Mouse (Mus musculus) embryonic stem cell, embryonic (primary cell): ENCODE data around the gene Hmx2.

Experiments used
- CTCF ChIA-PET, 4 experiments: fragments of 300-600 bp in 2 of 4; fragments of 350-600 bp in 2 of 4; sonication (Branson Sonifier 250); formaldehyde crosslinking; loops; one replicate each; lab custom pipeline; 2022; ENCODE audit warnings: inconsistent platforms in 2 of 4; lab: Charles Lee
- POLR2A ChIA-PET, 4 experiments: fragments of 300-600 bp in 2 of 4; fragments of 350-600 bp in 2 of 4; sonication (Branson Sonifier 250); formaldehyde crosslinking; loops; one replicate each; lab custom pipeline; 2022; ENCODE audit warnings: antibody characterized with exemption in 4 of 4, inconsistent platforms in 1 of 4; lab: Charles Lee

The Hmx2 gene

DNA sequence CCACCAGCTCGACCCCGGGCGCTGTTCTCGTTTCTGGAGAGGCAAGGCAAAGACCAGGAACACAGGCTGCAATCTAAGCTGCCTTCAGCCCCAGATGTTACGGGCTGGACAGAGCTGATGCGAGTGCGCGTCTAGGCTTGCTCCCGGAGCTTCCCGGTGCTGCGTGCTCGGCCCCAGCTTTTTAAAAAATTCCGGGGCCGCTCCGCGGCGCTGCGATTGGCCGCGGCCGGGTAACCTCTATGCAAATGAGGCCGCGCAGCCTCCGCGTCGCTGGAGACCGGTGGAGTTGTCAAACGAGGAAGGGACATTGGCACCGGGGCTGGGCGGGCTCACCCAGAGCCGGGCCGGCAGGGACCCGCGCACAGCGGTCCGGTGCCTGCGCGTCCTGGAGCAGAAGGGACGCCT is 5.2 kb downstream of the Hmx2 start:
- POLR2A ChIA-PET = interaction anchor here in 3 of 4 experiments (0.6 to 3.8 kb wide), 6 partner anchors 9 to 247 kb away, joined by 3 to 28 read pairs (median 5); partner anchors contain the start of gene Hmx3 (in 2 of the 3)
- CTCF ChIA-PET = interaction anchor here in 2 of 4 experiments (0.6 to 0.9 kb wide), 2 partner anchors 14 to 1021 kb away, joined by 3 to 4 read pairs; no protein-coding TSS in a partner anchor

DNA sequence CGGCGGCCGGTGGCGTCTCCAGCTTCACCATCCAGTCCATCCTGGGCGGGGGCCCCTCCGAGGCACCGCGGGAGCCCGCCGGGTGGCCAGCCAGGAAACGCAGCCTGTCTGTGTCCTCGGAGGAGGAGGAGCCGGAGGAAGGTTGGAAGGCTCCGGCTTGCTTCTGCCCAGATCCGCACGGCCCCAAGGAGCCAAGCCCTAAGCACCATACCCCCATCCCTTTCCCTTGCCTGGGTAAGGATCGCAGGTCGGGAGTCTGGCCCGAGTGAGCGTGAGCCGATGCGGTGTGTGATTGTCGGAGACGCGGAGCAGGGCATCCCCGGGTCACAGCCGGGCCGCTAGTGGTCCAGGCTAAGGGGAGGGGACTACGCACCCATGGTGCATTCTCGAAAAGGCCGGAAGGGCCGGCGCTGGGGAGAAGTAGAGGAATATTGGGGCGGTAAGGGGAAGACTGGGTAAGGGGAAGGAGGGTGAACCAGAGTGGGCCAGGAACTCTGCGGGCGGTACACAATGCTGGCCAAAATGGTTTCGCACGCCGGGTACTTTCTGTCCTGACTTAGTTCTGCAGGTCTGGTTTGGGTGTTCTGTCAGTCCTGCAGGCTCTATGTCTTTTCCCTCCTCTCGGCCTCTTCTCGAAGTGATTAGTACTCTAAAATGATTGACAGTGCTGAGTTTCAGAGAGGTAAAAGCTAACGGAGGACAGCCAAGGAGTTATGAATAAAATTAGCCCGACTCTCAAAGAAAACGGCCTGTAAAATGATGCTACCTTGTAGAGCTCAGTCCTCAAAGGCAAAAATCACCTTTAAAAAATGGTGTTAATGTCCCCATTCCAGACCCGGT is 6.0 kb downstream of the Hmx2 start:
- CTCF ChIA-PET = interaction anchor here in 3 of 4 experiments (0.6 to 2.0 kb wide), 4 partner anchors 14 to 1021 kb away, joined by 3 to 6 read pairs (median 4); no protein-coding TSS in a partner anchor
- POLR2A ChIA-PET = interaction anchor here in 3 of 4 experiments (0.6 to 3.8 kb wide), 10 partner anchors 8 to 246 kb away, joined by 3 to 28 read pairs (median 6); partner anchors contain the start of gene Hmx3 (in 2 of the 3)

DNA sequence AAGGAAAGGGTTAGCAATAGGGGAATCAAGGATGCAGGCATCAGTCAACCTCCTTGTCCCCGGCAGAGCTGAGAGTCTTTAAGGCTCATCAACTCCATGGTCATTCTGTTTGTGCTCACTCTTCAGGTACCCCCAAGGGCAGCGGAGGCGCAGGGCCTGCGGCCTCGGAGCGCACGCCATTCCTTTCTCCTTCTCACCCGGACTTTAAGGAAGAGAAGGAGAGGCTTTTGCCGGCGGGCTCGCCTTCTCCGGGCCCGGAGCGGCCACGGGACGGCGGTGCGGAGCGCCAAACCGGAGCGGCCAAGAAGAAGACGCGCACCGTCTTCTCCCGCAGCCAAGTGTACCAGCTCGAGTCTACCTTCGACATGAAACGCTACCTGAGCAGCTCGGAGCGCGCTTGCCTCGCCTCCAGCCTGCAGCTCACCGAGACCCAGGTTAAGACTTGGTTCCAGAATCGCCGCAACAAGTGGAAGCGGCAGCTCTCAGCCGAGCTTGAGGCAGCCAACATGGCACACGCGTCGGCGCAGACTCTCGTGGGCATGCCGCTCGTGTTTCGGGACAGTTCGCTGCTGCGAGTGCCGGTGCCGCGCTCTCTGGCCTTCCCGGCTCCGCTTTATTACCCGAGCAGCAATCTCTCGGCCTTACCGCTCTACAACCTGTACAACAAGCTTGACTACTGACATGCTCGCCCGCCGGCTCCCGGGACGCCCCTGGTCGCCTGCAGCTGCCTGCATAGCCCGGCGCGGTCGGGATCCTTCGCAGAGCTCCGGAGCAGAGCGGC is 6.9 kb downstream of the Hmx2 start:
- CTCF ChIA-PET = interaction anchor here in 2 of 4 experiments (0.6 to 2.0 kb wide), 3 partner anchors 14 to 327 kb away, joined by 3 to 6 read pairs (median 4); no protein-coding TSS in a partner anchor
- POLR2A ChIA-PET = interaction anchor here in 3 of 4 experiments (0.8 to 3.5 kb wide), 12 partner anchors 9 to 687 kb away, joined by 3 to 26 read pairs (median 4); partner anchors contain the start of gene Hmx3 (in 1 of the 3)

DNA sequence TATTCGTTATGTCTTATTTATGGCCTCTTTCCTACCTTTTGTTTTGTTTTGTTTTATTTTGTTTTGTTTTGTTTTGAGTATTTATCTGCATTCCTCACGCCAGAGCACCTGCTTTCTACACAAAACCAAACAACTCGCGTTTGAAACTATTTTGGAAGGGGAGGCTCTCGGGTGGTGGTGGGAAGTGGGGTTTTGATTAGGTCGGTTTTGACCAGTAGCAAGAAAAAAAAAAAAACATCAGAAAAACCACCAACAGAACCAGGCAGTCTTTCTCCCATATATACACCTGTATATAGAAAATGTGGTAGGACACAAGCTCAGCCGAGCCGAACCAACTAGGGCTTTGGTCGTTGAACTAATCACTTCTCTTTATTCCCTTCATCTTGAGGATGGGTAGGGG is 7.5 kb downstream of the Hmx2 start:
- POLR2A ChIA-PET = interaction anchor here in 3 of 4 experiments (0.9 to 3.5 kb wide), 13 partner anchors 9 to 687 kb away, joined by 3 to 26 read pairs (median 4); partner anchors contain the start of gene Hmx3 (in 1 of the 3)

DNA sequence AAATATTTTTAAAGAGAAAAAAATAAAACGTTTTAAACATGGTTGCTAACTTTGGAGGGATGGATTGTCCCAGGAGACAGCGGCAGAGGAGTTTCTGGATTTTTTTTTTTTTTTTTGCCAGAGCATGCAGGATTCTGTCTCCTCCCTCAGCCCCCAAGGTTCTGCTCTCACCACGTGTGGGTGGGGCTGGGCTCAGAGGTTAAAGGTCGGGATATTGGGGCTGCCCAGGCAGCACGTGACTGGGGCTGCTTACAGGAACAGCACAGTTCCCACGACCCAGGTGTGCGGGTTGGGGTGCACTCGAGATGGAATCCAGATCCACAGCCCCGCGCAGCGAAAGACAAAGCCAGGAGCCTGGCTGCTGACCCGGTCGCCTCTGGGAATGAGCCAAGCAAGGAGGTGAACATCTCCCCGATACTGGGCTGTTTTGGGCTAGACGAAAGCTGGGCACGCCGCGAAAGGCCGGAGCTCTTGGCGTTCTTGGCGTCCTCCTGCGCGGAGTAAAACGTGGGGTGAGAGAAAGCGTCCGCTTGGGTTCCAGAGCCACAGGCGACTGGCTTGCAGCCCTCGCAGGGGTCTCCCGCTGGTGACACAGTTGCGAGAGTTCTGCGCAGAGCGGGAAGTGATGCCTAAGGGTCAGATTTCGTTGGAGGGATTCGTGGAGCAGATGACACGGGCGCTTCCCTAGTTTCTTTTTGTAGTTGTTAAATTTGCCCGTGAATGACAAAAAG is 8.1 kb downstream of the Hmx2 start:
- CTCF ChIA-PET = interaction anchor here in 3 of 4 experiments (0.6 to 2.0 kb wide), 4 partner anchors 15 to 835 kb away, joined by 3 to 6 read pairs (median 4); no protein-coding TSS in a partner anchor
- POLR2A ChIA-PET = interaction anchor here in 2 of 4 experiments (0.9 to 3.5 kb wide), 10 partner anchors 9 to 864 kb away, joined by 3 to 26 read pairs (median 4); partner anchors contain the start of genes Acadsb (in 1 of the 2), Hmx3 (in 1 of the 2) and Ikzf5 (in 1 of the 2)

More for the DNA sequence above, 7.5 kb downstream of the Hmx2 start:
- CTCF ChIA-PET = interaction anchor here in 2 of 4 experiments (0.7 to 2.0 kb wide), 3 partner anchors 14 to 326 kb away, joined by 3 to 6 read pairs (median 4); no protein-coding TSS in a partner anchor

DNA sequence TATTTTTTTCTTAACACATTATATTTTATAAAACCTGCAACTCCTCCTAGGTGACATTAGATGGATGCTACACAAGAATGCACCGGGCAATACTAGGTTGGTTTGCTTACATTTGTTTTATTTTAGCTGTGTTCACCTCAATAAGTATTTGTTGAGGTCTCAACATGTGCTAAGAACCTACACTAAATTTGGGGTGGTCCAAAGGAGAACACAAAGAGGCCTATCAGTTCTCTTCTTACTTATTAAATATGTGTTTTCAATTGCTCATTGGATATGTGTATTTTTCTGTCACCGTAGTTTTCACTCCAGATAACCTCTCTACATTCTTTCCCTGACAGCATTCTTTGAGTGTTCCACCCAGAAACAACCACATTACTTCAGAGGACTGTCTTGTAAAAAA is 9.2 kb downstream of the Hmx2 start:
- CTCF ChIA-PET = no interaction called here
- POLR2A ChIA-PET = interaction anchor here in 2 of 4 experiments (1.1 to 3.5 kb wide), 4 partner anchors 12 to 147 kb away, joined by 3 to 26 read pairs (median 10); partner anchors contain the start of genes Acadsb (in 1 of the 2), Hmx3 (in 1 of the 2) and Ikzf5 (in 1 of the 2)

DNA sequence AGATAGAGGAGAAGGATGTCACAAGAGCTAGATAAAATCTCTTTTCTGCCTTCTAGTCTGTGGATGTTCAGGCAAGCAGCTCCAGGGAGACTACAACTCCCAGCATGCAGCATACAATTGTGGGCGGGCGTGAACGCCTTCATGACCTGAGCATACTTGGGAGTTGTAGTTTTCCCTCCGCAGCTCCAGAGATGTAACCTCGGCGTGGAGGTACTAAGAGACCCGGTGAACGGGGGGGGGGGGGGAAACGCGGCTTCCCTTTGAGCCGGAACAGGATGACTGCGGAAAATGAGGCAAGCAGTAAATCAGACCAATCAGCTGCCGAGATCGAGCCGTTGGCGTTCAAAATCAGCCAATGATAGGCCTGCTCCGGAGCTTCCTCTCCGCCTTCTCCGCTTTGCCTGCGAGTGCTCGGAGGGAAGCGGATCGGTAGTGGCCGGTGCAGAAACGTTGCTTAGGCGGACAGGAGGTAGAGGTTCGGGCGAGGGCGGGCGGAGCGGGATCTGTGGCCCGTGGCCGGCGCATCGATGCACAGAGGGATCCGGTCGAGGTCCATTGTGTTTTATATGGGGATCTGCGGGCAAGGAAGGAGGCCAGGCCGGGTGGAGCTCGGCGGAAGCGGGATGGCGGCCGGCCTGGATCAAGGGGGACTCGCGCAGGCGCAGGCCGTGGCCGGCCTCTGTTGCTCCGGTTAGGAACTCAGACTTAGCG is 11.6 kb downstream of the Hmx2 start, which contains the start of gene Bub3:
TSS of gene Bub3 (plus strand) at position 237 of the 711 bp plus-strand sequence.
- POLR2A ChIA-PET = interaction anchor here (0.5 to 6.9 kb wide), 55 partner anchors 8 to 1299 kb away, joined by 3 to 121 read pairs (median 4); partner anchors contain the start of genes Acadsb (in 2 of the 4), Ikzf5 (in 2 of the 4), 2310057M21Rik (in 1 of the 4) and Abraxas2 (in 1 of the 4)
- CTCF ChIA-PET = interaction anchor here in 3 of 4 experiments (0.6 to 1.2 kb wide), 7 partner anchors 15 to 322 kb away, joined by 3 to 5 read pairs (median 4); no protein-coding TSS in a partner anchor

DNA sequence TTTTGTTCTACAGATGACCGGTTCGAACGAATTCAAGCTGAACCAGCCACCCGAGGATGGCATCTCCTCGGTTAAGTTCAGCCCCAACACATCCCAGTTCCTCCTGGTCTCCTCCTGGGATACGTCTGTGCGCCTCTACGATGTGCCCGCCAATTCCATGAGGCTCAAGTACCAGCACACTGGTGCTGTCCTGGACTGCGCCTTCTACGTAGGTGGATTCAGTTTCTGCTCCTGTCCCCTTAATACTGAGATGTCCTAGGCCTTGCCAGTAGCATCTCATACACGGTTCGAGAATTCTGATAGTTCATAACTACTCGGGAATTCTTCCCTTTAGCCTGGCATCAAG is 12.1 kb downstream of the Hmx2 start:
- ChIA-PET POLR2A (interaction anchor here (0.5 to 6.9 kb wide), 42 partner anchors 8 to 1299 kb away, joined by 3 to 121 read pairs (median 5); partner anchors contain the start of genes Acadsb (in 2 of the 4), Ikzf5 (in 2 of the 4) and Hmx2 (in 1 of the 4)), CTCF (interaction anchor here in 3 of 4 experiments (0.7 to 1.2 kb wide), 4 partner anchors 20 to 452 kb away, joined by 3 to 5 read pairs (median 4); no protein-coding TSS in a partner anchor)

DNA sequence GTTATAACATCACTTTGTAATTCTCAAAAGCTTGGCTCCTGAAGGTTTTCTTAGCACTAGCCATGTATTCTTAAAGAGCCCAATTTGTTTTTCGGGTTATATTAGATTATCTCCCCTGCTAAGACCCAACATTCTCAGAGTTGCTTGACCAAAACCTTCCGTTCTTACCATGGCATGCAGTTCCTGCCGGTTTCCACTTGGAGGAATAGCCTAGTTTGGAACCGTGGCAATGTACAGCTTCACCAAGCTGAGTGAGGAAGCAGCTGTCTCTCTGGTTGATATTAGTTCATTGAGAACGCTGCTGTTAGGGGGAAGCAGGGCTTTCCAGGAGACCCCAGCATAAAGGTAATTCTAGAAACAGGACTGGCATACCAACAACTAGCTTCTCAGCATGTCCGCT is 26.7 kb downstream of the Hmx2 start:
- ChIA-PET POLR2A (interaction anchor here in 3 of 4 experiments (1.3 to 9.5 kb wide), 3 partner anchors 9 to 15 kb away, joined by 4 to 121 read pairs (median 23); partner anchors contain the start of gene Bub3 (in 2 of the 3)), CTCF (interaction anchor here in 3 of 4 experiments (0.8 to 0.9 kb wide), 3 partner anchors 15 to 237 kb away, joined by 3 read pairs; partner anchors contain the start of gene Bub3 (in 1 of the 3))

DNA sequence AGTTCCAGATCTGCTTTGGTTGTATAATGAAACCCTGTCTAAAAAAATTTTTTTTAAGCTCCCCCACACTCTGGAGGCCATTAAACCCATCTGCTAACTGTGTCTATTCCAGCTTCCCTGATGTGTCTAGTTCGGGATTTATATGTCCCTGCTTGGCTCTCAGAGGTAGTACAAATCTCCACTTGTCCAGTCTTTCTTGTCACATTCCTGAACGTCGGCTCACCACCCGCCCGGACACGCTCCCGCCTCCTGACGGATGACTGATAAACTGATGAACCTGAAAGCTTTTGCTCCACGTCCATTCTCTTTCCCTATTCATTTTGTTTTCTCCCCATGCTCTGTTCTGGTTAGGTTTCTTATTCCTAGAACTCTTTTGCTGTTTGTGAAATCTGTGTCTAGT is 33.6 kb downstream of the Hmx2 start:
- POLR2A ChIA-PET = interaction anchor here in 3 of 4 experiments (0.8 to 3.2 kb wide), 4 partner anchors 8 to 22 kb away, joined by 3 to 9 read pairs (median 6); partner anchors contain the start of gene Bub3 (in 2 of the 3)

DNA sequence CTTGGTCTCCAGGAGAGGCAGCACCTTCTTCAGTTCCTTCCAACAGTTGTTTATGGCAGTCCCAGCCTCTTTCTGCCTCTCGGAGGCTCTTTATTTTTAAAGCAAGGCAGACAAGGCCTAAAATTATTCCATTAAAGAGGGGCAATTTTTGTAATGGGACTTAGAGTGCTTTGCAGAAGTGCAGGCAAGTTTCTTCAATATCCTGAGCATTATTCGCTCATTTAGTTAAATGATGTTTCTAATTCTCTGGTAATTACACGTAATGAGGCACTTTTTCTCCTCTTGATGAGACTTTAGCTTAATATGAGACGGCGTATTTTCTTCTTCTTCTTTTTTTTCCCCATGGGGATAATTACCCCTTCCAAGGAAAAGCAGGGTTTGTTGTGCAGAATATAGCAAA is 37.0 kb downstream of the Hmx2 start:
- POLR2A ChIA-PET = interaction anchor here in 1 of 4 experiments (1.4 to 2.7 kb wide), 2 partner anchors 13 to 25 kb away, joined by 5 to 8 read pairs; partner anchors contain the start of gene Bub3
- CTCF ChIA-PET = no interaction called here

More for the DNA sequence above, 33.6 kb downstream of the Hmx2 start:
- CTCF ChIA-PET = no interaction called here

DNA sequence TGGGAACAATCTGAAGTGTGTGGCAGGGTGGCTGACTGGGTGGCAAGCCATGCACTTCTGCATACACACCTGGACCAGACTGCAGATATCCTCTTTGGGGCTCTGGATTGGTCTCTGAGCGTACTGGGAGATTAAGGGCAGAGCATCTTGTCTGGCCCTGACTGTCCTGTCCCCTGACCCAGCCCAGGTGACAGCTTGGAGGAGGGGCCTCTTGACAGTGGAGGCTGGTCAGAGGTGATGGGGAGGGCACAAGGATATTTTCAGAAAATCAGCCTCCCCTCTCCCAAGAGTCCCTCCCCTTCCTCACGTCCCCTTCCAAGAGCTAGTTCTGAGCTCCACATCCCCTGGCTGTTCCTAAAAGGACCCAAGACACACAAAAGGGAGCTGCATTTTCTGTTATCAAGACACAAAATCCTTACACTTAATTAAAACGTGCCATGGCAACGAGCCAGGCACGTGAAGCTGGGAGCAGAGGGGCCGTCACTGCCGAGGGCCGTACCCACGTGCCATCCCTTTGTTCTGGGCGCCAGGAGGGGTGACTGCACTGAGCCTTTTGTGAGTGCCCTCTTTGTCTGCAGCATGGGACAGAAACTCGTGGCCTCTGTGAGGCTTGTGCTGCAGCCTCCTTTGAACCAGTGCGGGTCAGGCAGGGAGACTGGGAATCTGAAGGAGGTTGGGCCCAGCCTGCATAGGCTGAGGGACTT is 49.4 kb downstream of the Hmx2 start:
- CTCF ChIA-PET = interaction anchor here in 1 of 4 experiments (0.9 kb wide), 1 partner anchor 285 kb away, joined by 3 read pairs; no protein-coding TSS in a partner anchor
- POLR2A ChIA-PET = interaction anchor here in 1 of 4 experiments (1.1 kb wide), 1 partner anchor 38 kb away, joined by 4 read pairs; the partner anchor contains the start of gene Bub3

DNA sequence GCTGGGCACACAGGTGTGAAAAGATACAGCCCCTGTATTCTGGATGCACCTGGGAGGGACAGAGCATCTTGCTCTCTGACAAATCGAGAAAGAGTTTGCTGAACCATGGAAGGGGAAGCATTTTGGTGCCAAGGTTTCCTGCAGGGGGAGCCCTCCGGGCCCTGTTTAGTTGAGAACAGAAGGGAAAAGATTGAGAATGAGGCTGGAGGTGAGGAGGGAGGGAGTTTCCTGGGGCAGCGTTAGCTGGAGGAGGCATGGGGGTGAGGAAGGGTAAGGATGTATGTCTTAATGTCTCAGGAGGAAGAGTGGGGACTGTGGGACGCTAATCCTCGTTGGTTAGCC is 49.9 kb downstream of the Hmx2 start:
- CTCF ChIA-PET = interaction anchor here in 1 of 4 experiments (0.9 kb wide), 1 partner anchor 284 kb away, joined by 3 read pairs; no protein-coding TSS in a partner anchor
- POLR2A ChIA-PET = interaction anchor here in 1 of 4 experiments (1.1 kb wide), 1 partner anchor 38 kb away, joined by 4 read pairs; the partner anchor contains the start of gene Bub3

DNA sequence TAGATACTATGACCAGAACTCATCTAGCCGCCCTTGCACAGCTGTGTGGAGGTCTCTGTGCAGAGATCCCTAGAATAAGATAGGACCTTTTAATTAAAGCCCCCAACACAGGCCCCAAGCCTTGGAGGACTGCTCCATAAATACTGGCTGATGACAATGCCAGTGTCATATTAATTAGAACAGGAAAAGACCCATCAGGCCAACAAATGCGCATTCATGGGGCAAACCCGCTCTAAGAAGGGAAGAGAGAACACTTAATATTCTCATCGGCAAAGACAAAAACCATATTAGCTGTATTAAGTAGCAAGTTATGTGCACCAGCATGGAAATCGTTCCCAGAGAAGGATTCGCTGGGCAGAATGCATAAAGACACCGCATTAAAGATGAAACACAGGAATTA is 53.5 kb downstream of the Hmx2 start:
- ChIA-PET CTCF (interaction anchor here in 2 of 4 experiments (0.6 kb wide), 3 partner anchors 10 to 1531 kb away, joined by 3 read pairs; no protein-coding TSS in a partner anchor), POLR2A (interaction anchor here in 2 of 4 experiments (0.7 to 1.7 kb wide), 2 partner anchors 19 to 30 kb away, joined by 3 read pairs; no protein-coding TSS in a partner anchor)

DNA sequence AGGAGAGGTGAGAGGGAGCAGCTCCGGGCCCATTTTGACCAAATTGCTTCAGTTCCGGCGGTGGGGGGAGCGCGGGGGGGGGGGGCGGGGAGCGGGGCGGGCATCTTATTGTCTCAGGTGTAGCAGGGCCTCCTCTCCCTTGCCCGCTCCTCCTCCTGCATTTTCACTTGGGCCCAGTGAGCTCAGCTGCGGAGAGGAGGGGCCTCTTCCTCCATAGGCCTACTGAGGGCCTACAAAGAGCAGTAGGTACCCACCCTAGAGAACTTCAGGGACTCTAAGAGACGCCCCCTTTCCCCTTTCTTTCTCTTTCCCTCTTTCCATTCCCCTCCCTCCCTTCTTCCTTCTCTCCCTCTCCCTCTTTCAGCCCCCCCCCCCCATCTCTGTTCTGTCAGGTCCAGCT is 54.6 kb downstream of the Hmx2 start:
- ChIA-PET POLR2A (interaction anchor here (0.6 to 1.7 kb wide), 7 partner anchors 20 to 1584 kb away, joined by 3 to 6 read pairs (median 4); partner anchors contain the start of gene Bub3 (in 2 of the 4)), CTCF (interaction anchor here in 2 of 4 experiments (0.6 kb wide), 3 partner anchors 154 to 279 kb away, joined by 3 to 4 read pairs (median 3); no protein-coding TSS in a partner anchor)
